Mouse (Mus musculus): ENCODE results near the gene Zbtb16.
A peak's percentile ranks its signal among the peaks of the same experiment; 100 is the strongest.

Zbtb16 gene

DNA sequence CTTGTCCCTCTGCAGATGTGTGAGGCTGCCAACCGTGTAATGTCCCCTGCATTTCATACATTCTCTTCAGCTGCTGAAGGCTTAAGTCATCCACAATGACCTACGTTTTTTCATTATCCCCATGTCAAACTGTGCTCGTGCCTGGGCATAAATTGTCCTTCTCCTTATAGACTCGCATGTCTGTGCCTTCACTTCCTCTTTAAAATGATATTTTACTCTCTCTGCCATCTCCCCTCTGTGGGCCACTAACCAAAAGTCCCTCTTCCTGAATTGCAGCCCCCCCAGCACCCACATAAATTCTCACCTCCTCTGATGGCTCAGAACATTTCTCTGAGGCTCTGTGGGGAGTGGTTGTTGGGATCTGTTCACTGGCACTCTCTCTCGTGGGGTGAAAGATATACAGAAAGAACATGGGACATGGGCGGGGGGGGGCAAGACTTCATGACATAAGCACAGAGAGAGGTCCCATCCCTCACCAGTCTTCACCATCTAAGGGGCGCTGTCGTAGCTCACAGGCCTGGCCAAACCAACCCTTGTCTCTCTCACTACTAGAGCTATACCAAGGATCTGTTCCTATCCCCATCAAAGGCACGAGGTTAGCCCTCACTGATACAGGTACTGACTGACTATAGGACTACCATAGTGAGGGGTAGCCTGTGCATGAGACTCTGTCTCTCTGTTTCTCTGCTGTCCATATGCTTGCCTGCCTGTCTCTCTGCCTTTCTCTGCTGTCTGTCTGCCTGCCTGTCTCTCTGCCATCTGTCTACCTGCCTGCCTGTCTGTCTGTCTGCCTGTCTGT lies 174.6 kb downstream of the Zbtb16 start:
- no peak for DNase-seq

DNA sequence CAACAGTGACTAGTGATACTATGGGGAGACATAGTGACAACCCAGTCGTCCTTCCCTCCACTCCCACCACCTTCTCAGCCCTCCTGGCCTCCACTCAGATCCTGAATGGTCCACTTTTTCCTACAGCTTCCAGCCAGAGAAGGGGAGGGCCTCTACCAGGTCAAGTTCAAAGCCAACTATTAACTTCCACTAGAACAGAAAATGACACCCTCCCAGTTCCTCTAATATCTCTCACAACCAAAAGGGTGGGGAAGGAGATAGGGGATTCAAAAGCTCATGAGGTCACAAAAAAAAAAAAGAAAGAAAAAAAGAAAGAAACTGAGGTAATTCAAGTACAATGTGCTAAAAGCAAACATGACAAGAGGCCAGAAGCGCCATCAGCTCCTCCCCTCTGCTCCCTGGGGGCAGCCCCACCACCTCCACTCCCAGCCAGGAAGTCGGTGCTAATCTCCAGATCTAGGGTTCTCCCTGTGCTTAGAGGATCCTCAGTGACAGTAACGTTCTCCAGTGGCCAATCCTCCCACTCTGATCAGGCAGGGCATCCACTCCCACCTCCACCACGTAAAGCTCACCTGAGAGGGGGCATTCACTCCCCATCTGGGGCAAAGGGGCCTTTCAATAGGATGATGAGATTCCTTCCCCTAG lies 180.4 kb downstream of the Zbtb16 start:
- peak in 1 of 2 experiments; percentile 36 for DNase-seq

GRCm38 (mm10) chr9:48654730-48655129 lies 181.3 kb downstream of the Zbtb16 start:
- peak in 1 of 2 experiments; percentile 17 for DNase-seq

DNA sequence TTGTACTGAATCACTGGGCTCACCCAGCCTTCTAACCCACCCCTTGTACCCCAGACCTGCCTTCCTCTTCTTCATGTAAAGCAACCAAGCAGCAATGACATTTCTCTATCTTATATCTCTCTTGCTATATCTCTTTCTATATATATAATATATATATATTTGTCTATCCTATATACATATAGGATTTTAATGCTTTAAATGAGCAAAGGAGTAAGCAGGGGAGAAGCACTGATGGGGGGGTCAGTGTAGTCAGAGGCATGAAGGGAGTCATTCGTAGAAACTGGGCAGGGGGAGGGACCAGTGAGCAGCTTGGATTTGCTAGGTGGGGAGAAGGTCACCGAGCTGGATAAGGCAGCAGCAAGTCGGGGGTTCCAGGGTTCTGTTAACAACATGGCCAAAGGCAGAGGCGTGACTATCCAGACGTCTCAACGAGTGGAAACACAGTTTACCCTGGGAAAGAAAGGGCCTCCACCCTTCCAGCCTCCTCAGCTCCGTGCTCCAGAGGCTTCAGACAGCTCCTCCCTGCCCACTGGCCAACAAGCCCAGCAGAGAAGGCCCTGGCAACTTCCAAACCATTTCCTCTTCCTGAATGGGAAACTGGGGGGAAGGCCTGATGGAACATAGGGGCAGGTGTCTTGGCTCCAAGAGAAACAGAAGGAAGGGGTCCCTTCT lies 182.5 kb downstream of the Zbtb16 start:
- no peak for DNase-seq

DNA sequence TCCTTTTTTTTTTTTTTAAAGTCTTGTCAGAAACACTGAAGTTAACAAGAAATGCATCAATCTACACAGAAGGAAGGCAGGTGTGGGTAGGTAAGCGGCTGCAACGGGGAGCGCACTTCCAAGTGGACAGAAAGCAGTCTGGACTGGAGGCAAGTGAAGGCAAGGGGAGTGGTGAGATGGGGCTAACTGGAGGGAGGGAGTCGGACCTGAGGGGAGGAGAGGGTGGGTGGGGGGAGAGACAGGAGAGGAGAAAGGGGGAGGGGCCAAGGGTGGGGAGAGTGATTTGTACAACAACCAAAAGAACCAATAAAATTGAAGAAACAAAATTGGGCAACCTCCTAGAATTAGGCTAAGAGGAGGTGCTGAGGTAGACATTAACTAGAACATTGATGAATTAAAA lies 184.0 kb downstream of the Zbtb16 start:
- peak in 1 of 2 experiments; percentile 27 for DNase-seq

GRCm38 (mm10) chr9:48650846-48651245 lies 185.2 kb downstream of the Zbtb16 start:
- no peak for DNase-seq

DNA sequence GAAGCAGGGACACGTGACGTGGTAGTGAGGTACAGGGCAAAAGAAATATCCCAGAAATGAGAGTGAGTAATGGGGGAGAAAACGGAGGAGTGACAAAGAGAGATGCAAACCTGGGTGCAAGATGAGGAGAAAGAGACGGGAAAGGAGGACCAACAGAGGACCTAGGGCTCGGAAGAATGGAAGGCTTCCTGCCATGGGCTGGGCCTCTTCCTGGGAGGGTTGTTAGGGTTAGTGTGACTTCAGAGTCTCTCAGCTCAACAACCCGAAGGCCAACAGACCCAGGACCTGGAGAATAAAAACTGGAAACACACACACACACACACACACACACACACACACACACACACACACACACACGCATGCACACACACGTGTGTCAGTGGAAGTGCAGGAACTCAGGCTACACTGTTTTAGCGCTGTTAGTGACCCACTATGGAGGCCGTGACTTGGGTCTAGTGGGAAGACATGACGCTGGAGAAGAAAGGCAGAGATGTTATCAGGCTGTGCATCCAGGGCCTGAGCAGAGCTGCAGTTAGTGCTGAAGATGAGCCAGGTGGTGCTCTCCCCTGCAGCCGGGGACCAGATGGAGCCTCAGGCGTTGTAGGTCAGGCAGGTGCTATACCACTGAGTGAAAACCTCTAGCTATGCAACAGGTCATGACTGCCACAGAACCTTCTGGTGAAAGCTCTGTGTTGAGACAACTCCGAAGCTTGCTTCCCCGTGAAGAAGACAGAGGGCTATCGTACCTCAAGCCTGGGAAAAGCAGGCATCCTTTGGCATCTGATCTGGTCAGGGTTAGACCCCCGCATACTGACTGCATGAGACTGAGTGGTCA lies 186.0 kb downstream of the Zbtb16 start:
- no peak for DNase-seq

GRCm38 (mm10) chr9:48649098-48649766 lies 186.8 kb downstream of the Zbtb16 start:
- DNase-seq: peak; percentile 38 to 90

DNA sequence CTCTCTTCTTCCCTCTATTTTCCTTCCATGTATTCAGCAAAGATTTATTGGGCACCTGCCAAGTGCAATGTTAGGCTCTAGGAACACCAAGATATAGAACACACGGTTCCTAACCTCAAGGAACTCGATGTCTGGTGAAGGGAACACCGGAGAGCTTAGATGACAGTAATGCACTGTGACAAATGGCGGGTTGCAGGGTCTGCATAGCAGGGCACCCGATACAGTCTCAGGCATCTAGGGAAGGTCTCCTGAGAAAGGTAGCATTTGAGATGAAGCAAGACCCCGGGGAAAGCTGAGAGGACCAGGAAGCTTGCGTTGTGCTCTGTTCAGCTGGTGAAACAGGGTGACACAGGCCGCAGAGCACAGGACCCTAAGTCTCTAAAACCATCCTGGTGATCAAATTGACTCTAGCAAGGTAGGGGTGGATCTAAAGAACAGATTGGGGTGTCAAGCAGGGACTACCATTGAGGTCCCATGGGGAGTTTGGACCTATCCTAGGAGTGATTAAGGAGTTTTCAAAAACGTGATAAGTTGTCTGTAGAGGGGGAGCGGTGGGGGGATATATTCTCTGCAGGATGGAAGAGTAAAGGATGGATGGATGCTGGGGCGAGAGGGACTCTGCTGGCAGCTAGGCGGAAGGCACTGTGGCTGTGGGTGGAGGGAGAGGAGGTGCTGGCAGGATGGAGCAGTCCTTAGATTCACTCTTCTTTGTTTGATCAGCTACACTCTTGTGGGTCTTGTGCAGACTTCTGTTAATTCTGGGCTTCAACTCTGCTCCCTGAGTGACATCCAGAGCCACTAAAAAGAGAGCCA lies 187.5 kb downstream of the Zbtb16 start:
- DNase-seq: peak in 1 of 2 experiments; percentile 41

GRCm38 (mm10) chr9:48647648-48648284 lies 188.3 kb downstream of the Zbtb16 start:
- peak in 1 of 2 experiments; percentile 76 for DNase-seq

GRCm38 (mm10) chr9:48646781-48647647 lies 189.0 kb downstream of the Zbtb16 start:
- peak in 1 of 2 experiments; percentile 52 for DNase-seq

- DNase-seq: peak; percentile 75 to 81
These were observed 189.8 kb downstream of the Zbtb16 start for GRCm38 (mm10) chr9:48646251-48646650.

DNA sequence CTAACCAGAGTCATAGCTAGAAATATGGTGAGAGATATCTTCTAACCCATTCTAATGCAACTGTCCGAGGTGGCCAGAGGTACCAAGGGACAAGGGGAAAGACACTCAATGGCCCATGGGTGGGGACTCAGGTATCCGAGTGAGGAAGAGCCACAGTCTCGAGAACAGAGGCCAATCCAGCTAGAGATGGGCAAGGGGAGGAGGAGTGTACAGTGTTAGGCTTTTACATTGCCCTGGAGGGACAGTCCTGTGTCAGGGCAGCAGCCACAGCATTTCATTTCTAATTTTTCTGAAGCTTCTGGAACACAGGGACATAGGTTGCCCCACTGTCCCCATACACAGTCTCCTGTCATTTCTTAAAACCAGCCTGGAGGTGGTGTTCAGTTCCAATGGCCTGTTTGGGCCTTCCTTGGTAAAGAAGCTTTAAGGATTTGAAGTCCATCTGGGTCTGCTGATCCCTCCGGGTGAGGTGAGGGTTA lies 190.3 kb downstream of the Zbtb16 start:
- DNase-seq: no peak

GRCm38 (mm10) chr9:48644926-48645647 lies 190.9 kb downstream of the Zbtb16 start:
- peak; percentile 52 to 58 for DNase-seq

GRCm38 (mm10) chr9:48644376-48644775 lies 191.6 kb downstream of the Zbtb16 start:
- peak in 1 of 2 experiments; percentile 20 for DNase-seq

GRCm38 (mm10) chr9:48641636-48642035 lies 194.4 kb downstream of the Zbtb16 start:
- peak in 1 of 2 experiments; percentile 9 for DNase-seq

GRCm38 (mm10) chr9:48640881-48641280 lies 195.1 kb downstream of the Zbtb16 start:
- peak in 1 of 2 experiments; percentile 10 for DNase-seq

GRCm38 (mm10) chr9:48638176-48638803 lies 197.7 kb downstream of the Zbtb16 start:
- no peak for DNase-seq
